Mouse (Mus musculus): ENCODE measurements at regions not wholly inside any gene's neighbourhood (a gene's known extent, or its start where the extent isn't known, plus 50 kb on each side); places are given as distances from the start of the nearest gene placed in this dataset.

DNA sequence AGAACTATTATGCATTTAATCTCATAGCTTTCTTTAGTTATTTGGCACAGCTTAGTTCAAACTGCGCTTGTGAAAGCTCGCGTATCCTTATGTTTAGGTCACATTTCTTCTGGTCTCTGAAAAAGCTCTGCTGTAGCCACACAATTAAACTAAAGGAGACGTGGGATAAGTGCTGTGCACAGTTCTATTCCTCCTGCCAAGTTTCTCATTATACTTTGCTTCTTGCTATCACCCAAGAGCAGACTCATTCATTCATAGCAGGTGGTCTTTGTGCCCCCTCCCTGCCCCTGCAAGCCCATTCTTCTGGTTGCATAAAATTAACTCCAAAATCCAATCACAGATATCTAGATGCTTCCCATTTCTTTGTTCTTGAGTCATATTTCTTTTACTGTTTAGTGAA, 403.6 kb upstream of the Map3k7 start:
- no peak for TF ChIP-seq CTCF (IDR thresholded peaks at IDR 0.05; ENCODE audit: low read depth, low read length)
- TF ChIP-seq POLR2A (IDR thresholded peaks at IDR 0.05; ENCODE audit: extremely low read depth, insufficient read depth, low read length): no peak
